Mouse (Mus musculus) liver, embryonic 14.5 days (tissue): ENCODE measurements around the gene Prnp.

Source experiments
- CTCF ChIP-seq: IDR thresholded peaks from 2 replicates; pipeline ENCODE4 v1.5.1; 2016; ENCODE audit warnings: antibody characterized with exemption, low read depth, control low read depth
- EP300 ChIP-seq: IDR thresholded peaks from 2 replicates; pipeline ENCODE4 v1.6.1; 2016; ENCODE audit warnings: antibody characterized with exemption, low read depth

DNA sequence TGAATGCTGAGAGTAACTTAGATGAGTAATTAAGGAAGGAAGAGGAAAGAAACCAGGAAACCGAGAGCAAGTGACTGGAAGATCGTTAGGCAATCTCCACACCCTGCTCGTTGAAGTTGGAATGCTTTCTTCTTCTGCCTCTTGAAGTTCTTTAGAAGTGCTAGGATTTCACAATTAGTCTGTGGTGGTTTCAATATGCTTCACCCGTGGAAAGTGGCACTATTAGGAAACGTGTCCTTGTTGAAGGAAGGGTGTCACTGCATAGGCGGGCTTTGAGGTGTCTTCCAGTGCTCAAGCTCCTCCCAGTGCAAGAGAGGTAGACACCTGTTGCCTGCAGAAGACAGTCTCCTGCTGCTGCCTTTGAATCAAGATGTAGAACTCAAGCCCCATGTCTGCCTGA lies 4.0 kb upstream of the Prnp start:
- TF ChIP-seq CTCF (no peak), EP300 (no peak)
